9 mouse cellular contexts compared by ENCODE assay signal in the genomic region with DNA sequence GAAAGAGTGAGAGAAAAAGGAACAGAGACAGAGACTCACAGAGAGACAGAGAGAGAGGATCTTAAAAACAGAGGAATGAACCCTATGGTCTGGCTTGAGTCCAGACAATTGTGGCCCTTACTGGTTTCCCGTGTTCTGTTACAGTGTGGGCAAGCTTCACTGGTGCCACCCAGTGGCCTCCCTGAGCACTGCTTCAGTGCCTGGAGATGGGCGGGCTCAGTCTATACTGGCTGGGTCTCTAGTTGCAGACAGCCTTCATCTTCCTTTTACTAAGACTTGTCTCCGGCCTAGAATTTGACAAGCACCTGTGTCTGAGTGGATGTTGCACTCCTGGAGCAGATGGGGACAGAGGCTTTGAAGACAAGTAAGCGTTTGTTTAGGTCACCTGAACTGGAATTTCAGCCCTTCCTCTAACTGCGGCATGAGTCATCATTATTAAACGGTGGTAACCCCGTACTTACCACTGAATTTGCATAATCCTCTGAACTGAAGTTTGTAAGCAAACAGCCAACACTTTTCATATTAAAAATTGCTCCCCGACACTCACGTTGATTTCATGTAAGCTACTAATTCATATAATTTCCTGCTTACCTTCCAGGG. TPM values are rescaled to one million over a fixed set of nuclear protein-coding genes. Genes with fewer than 3 reads are reported as not detected.
DNase-seq lines count a peak whose midpoint lies in the region; ATAC-seq and TF ChIP-seq lines count a peak whose summit lies in the region.
"Had no signal": no experiment of that assay in that cellular context is flagged by ENCODE, and none has a peak within 500 bp of the region (broad histone marks: within the 10 kb centered on the region; RNA-seq: fewer than 3 reads in every experiment).

No protein-coding gene starts in this region.

- H3K27me3 ChIP-seq in limb, embryonic 13.5 days: no peaks in the 10 kb centered on the region
- H3K27me3 ChIP-seq in midbrain, embryonic 16.5 days (ENCODE audit: control insufficient read depth, insufficient read depth, low read depth, low read length): no peaks in the 10 kb centered on the region
- H3K27me3 ChIP-seq: embryonic facial prominence, embryonic 12.5 days had no signal

- whole genome bisulfite sequencing in limb, embryonic 13.5 days: 55% methylated on average over 9 of the region's 9 CpGs
- WGBS in midbrain, embryonic 16.5 days: 49% methylated on average over 9 of the region's 9 CpGs

- H3K36me3 ChIP-seq in limb, embryonic 13.5 days: no peaks in the 10 kb centered on the region
- no peaks in the 10 kb centered on the region for H3K36me3 ChIP-seq in midbrain, embryonic 16.5 days (ENCODE audit: control insufficient read depth, insufficient read depth, low read length)
- H3K36me3 ChIP-seq: embryonic facial prominence, embryonic 12.5 days had no signal

- no peak overlapping the region for H3K9ac ChIP-seq in limb, embryonic 13.5 days
- H3K9ac ChIP-seq in midbrain, embryonic 16.5 days (ENCODE audit: low read depth, low read length): no peak overlapping the region
- H3K9ac ChIP-seq: embryonic facial prominence, embryonic 12.5 days had no signal

- H3K4me2 ChIP-seq in limb, embryonic 13.5 days (replicated peaks): no peak overlapping the region
- H3K4me2 ChIP-seq in midbrain, embryonic 16.5 days (ENCODE audit: low read length): no peak overlapping the region
- H3K4me2 ChIP-seq: embryonic facial prominence, embryonic 12.5 days had no signal

- TF ChIP-seq POLR2A in cortical plate, adult 2 months (IDR thresholded peaks at IDR 0.05; ENCODE audit: extremely low read depth, insufficient read depth, low read length): no peak

- DNase-seq in 416B (ENCODE audit: low read depth): peak; percentile 98
- DNase-seq in gastrocnemius, postnatal 25 days: peak; percentile 38
- peak; percentile 67 to 82 for DNase-seq in kidney, adult 8-10 months
- peak; percentile 85 to 92 for DNase-seq in spleen, postnatal 4 days (ENCODE audit: low spot score in 2 of 2)

- peak; percentile 85 for ATAC-seq in activated CD4-positive, CD25-positive, alpha-beta regulatory T cell, adult 4 months
- peak; percentile 52; the same call in 1 of the 2 replicates for ATAC-seq in limb, embryonic 13.5 days (ENCODE audit: low FRiP score, low read depth)
- ATAC-seq in midbrain, embryonic 16.5 days: peak; percentile 69; the same call in 1 of the 2 replicates

- peak; percentile 80 for TF ChIP-seq CTCF in cortical plate, adult 2 months (IDR thresholded peaks at IDR 0.05; ENCODE audit: extremely low read depth, insufficient read depth, low read length)

- H3K4me3 ChIP-seq in cortical plate, adult 2 months (ENCODE audit: insufficient read depth, low read length): no peak overlapping the region
- H3K4me3 ChIP-seq in limb, embryonic 13.5 days: no peak overlapping the region
- no peak overlapping the region for H3K4me3 ChIP-seq in midbrain, embryonic 16.5 days (ENCODE audit: low read depth, low read length)
- H3K4me3 ChIP-seq: embryonic facial prominence, embryonic 12.5 days had no signal

- H3K27ac ChIP-seq in cortical plate, adult 2 months (ENCODE audit: insufficient read depth, low read length): no peak overlapping the region
- H3K27ac ChIP-seq in limb, embryonic 13.5 days: no peak overlapping the region
- H3K27ac ChIP-seq in midbrain, embryonic 16.5 days (ENCODE audit: low read length): no peak overlapping the region
- H3K27ac ChIP-seq: embryonic facial prominence, embryonic 12.5 days had no signal

- H3K9me3 ChIP-seq in limb, embryonic 13.5 days: no peaks in the 10 kb centered on the region
- H3K9me3 ChIP-seq in midbrain, embryonic 16.5 days (replicated peaks; ENCODE audit: control insufficient read depth, low read length, poor library complexity, severe bottlenecking): no peaks in the 10 kb centered on the region
- H3K9me3 ChIP-seq: embryonic facial prominence, embryonic 12.5 days had no signal

- H3K4me1 ChIP-seq in cortical plate, adult 2 months (ENCODE audit: control insufficient read depth, insufficient read depth, low read length): no peaks in the 10 kb centered on the region
- H3K4me1 ChIP-seq in limb, embryonic 13.5 days: 0 out of 2 replicates have a peak, but pooled peaks cover 7% of the 10 kb centered on the region
- H3K4me1 ChIP-seq in midbrain, embryonic 16.5 days (ENCODE audit: control insufficient read depth, insufficient read depth, low read length): no peaks in the 10 kb centered on the region
- H3K4me1 ChIP-seq: embryonic facial prominence, embryonic 12.5 days had no signal

RNA-seq across cellular contexts. Expression of a gene that starts 18.9 kb away (rescaled TPM):
- polyA plus RNA-seq in activated CD4-positive, CD25-positive, alpha-beta regulatory T cell, adult 4 months (2017; shearing (Covaris generic)): not detected
- polyA plus RNA-seq in cortical plate, adult 2 months (2012; rRNA removed): 6.7 and 7.0 TPM in 2 replicates
- total RNA-seq in gastrocnemius, postnatal 25 days (2021): 1 to 10 TPM; 5.4 to 5.5 TPM
- polyA plus RNA-seq in limb, embryonic 13.5 days (2015; fragmentation: Nextera tagmentation; extraction: Ambion mirVana): 0.14 and 0.45 TPM in 2 replicates
- polyA plus RNA-seq in midbrain, embryonic 16.5 days (2015; fragmentation: Nextera tagmentation; extraction: Ambion mirVana): 0.28 TPM in 1 of 2 replicates, not detected in the other

Comparison
In these comparisons a context has a peak if more than half of its experiments do, and no peak if none do; other contexts are left out.
1. DNase-seq: peak in every context shown above with its lines; median percentile 98 in 416B; 88 in spleen, postnatal 4 days; 74 in kidney, adult 8-10 months; 38 in gastrocnemius, postnatal 25 days.